Mouse (Mus musculus): ENCODE results near the gene Krtap28-13. TPM values are rescaled to one million over a fixed set of nuclear protein-coding genes. Genes with fewer than 3 reads are reported as not detected.

Krtap28-13 gene
- not detected in 2 replicates for polyA plus RNA-seq (2016; fragmentation: Nextera tagmentation; extraction: Ambion mirVana)

GRCm38 (mm10) chr1:83060643-83061042, at the start of gene Krtap28-13:
Gene Krtap28-13 (plus strand): TSS chr1:83060930.
- Histone ChIP-seq H3K9me3 (no peaks in the 10 kb centered on the region), H3K36me3 (replicated peaks) (no peaks in the 10 kb centered on the region), H3K27ac (no peak within 1 kb of the TSS), H3K4me3 (replicated peaks) (no peak within 1 kb of the TSS), H3K9ac (no peak within 1 kb of the TSS), H3K4me2 (no peak within 1 kb of the TSS), H3K27me3 (no peaks in the 10 kb centered on the region), H3K4me1 (no peaks in the 10 kb centered on the region)
- WGBS = 96% methylated on average over 4 of the region's 4 CpGs
- ATAC-seq (ENCODE audit: low FRiP score) = no peak

- Histone ChIP-seq H3K4me2 (no peak overlapping the region), H3K27ac (no peak overlapping the region), H3K27me3 (no peaks in the 10 kb centered on the region), H3K4me1 (no peaks in the 10 kb centered on the region), H3K9me3 (no peaks in the 10 kb centered on the region), H3K9ac (no peak overlapping the region), H3K36me3 (replicated peaks) (no peaks in the 10 kb centered on the region), H3K4me3 (replicated peaks) (no peak overlapping the region)
- WGBS = 95% methylated on average over 3 of the region's 3 CpGs
- no peak for ATAC-seq (ENCODE audit: low FRiP score)
These were observed 46.3 kb upstream of the Krtap28-13 start for GRCm38 (mm10) chr1:83014477-83014876.

- no peak overlapping the region for H3K27ac ChIP-seq
- 92% methylated on average over 10 of the region's 10 CpGs for WGBS
- ATAC-seq (ENCODE audit: low FRiP score) = no peak
These were observed 45.3 kb upstream of the Krtap28-13 start for GRCm38 (mm10) chr1:83015329-83015879.

GRCm38 (mm10) chr1:83016556-83016955, 44.2 kb upstream of the Krtap28-13 start:
- WGBS = 69% methylated on average over 1 of the region's 1 CpGs
- no peak for ATAC-seq (ENCODE audit: low FRiP score)
- no peaks in the 10 kb centered on the region for H3K9me3 ChIP-seq

More at GRCm38 (mm10) chr1:83015329-83015879, 45.3 kb upstream of the Krtap28-13 start:
- H3K4me3 ChIP-seq (replicated peaks) = no peak overlapping the region
- H3K36me3 ChIP-seq (replicated peaks) = no peaks in the 10 kb centered on the region
- H3K4me1 ChIP-seq = no peaks in the 10 kb centered on the region
- H3K9me3 ChIP-seq = no peaks in the 10 kb centered on the region
- no peak overlapping the region for H3K4me2 ChIP-seq
- no peak overlapping the region for H3K9ac ChIP-seq
- H3K27me3 ChIP-seq = no peaks in the 10 kb centered on the region

GRCm38 (mm10) chr1:83031950-83032349, 28.8 kb upstream of the Krtap28-13 start:
- no peak for ATAC-seq (ENCODE audit: low FRiP score)
- WGBS = 49% methylated on average over 1 of the region's 1 CpGs
- H3K27me3 ChIP-seq = no peaks in the 10 kb centered on the region
- H3K27ac ChIP-seq = no peak overlapping the region
- no peak overlapping the region for H3K4me3 ChIP-seq (replicated peaks)
- no peaks in the 10 kb centered on the region for H3K4me1 ChIP-seq
- no peaks in the 10 kb centered on the region for H3K9me3 ChIP-seq
- H3K9ac ChIP-seq = no peak overlapping the region
- H3K4me2 ChIP-seq = no peak overlapping the region
- H3K36me3 ChIP-seq (replicated peaks) = no peaks in the 10 kb centered on the region

More at GRCm38 (mm10) chr1:83016556-83016955, 44.2 kb upstream of the Krtap28-13 start:
- no peak overlapping the region for H3K27ac ChIP-seq
- no peak overlapping the region for H3K9ac ChIP-seq
- H3K36me3 ChIP-seq (replicated peaks) = no peaks in the 10 kb centered on the region
- H3K27me3 ChIP-seq = no peaks in the 10 kb centered on the region
- H3K4me2 ChIP-seq = no peak overlapping the region
- no peaks in the 10 kb centered on the region for H3K4me1 ChIP-seq
- H3K4me3 ChIP-seq (replicated peaks) = no peak overlapping the region

- Histone ChIP-seq H3K36me3 (replicated peaks) (no peaks in the 10 kb centered on the region), H3K4me1 (no peaks in the 10 kb centered on the region), H3K4me2 (no peak overlapping the region), H3K27me3 (no peaks in the 10 kb centered on the region), H3K9ac (no peak overlapping the region), H3K27ac (no peak overlapping the region), H3K9me3 (no peaks in the 10 kb centered on the region), H3K4me3 (replicated peaks) (no peak overlapping the region)
- no peak for ATAC-seq (ENCODE audit: low FRiP score)
- WGBS = 93% methylated on average over 6 of the region's 6 CpGs
These were observed 28.2 kb upstream of the Krtap28-13 start for GRCm38 (mm10) chr1:83032508-83032907.

- no peak overlapping the region for H3K4me2 ChIP-seq
- peaks cover 5% of the 10 kb centered on the region; the same call in 1 of the 2 replicates for H3K4me1 ChIP-seq
- no peak overlapping the region for H3K9ac ChIP-seq
- ATAC-seq (ENCODE audit: low FRiP score) = no peak
- H3K27ac ChIP-seq = no peak overlapping the region
- H3K9me3 ChIP-seq = no peaks in the 10 kb centered on the region
- H3K4me3 ChIP-seq (replicated peaks) = no peak overlapping the region
- no peaks in the 10 kb centered on the region for H3K27me3 ChIP-seq
- no peaks in the 10 kb centered on the region for H3K36me3 ChIP-seq (replicated peaks)
- 68% methylated on average over 5 of the region's 5 CpGs for WGBS
These were observed 26.2 kb upstream of the Krtap28-13 start for GRCm38 (mm10) chr1:83034509-83034908.

GRCm38 (mm10) chr1:83036892-83037667, 23.6 kb upstream of the Krtap28-13 start:
- WGBS = 63% methylated on average over 11 of the region's 11 CpGs
- Histone ChIP-seq H3K27me3 (no peaks in the 10 kb centered on the region), H3K4me2 (no peak overlapping the region)

GRCm38 (mm10) chr1:83038109-83038672, 22.5 kb upstream of the Krtap28-13 start, which contains the start of gene Slc19a3:
Gene Slc19a3 (minus strand): TSS chr1:83038448.
- peak within 1 kb of the TSS; percentile 42 for H3K9ac ChIP-seq
- no peak within 1 kb of the TSS for H3K27ac ChIP-seq
- H3K4me3 ChIP-seq (replicated peaks) = peak within 1 kb of the TSS; percentile 45
- no peaks in the 10 kb centered on the region for H3K36me3 ChIP-seq (replicated peaks)
- peak; percentile 90 for ATAC-seq (ENCODE audit: low FRiP score)
- WGBS = under 1% methylated on average over 25 of the region's 25 CpGs
- H3K27me3 ChIP-seq = 0 out of 2 replicates have a peak, but pooled peaks cover 3% of the 10 kb centered on the region
- peaks cover 5% of the 10 kb centered on the region; the same call in 1 of the 2 replicates for H3K4me1 ChIP-seq
- H3K9me3 ChIP-seq = no peaks in the 10 kb centered on the region
- peak within 1 kb of the TSS; percentile 64 for H3K4me2 ChIP-seq

More at GRCm38 (mm10) chr1:83036892-83037667, 23.6 kb upstream of the Krtap28-13 start:
- H3K4me3 ChIP-seq (replicated peaks) = no peak overlapping the region
- ATAC-seq (ENCODE audit: low FRiP score) = no peak
- no peaks in the 10 kb centered on the region for H3K9me3 ChIP-seq
- peaks cover 5% of the 10 kb centered on the region; the same call in 1 of the 2 replicates for H3K4me1 ChIP-seq
- no peak overlapping the region for H3K27ac ChIP-seq
- no peak overlapping the region for H3K9ac ChIP-seq
- H3K36me3 ChIP-seq (replicated peaks) = no peaks in the 10 kb centered on the region

- Histone ChIP-seq H3K4me1 (peaks cover 5% of the 10 kb centered on the region; the same call in 1 of the 2 replicates), H3K9ac (no peak overlapping the region), H3K4me2 (no peak overlapping the region), H3K27ac (no peak overlapping the region), H3K36me3 (replicated peaks) (no peaks in the 10 kb centered on the region), H3K27me3 (0 out of 2 replicates have a peak, but pooled peaks cover 3% of the 10 kb centered on the region), H3K4me3 (replicated peaks) (no peak overlapping the region), H3K9me3 (no peaks in the 10 kb centered on the region)
- 78% methylated on average over 4 of the region's 4 CpGs for WGBS
- ATAC-seq (ENCODE audit: low FRiP score) = no peak
These were observed 21.6 kb upstream of the Krtap28-13 start for GRCm38 (mm10) chr1:83039080-83039479.

- no peak within 1 kb of the TSS for H3K4me2 ChIP-seq
- H3K9ac ChIP-seq = no peak within 1 kb of the TSS
- 0 out of 2 replicates have a peak, but pooled peaks cover 3% of the 10 kb centered on the region for H3K27me3 ChIP-seq
- 87% methylated on average over 2 of the region's 2 CpGs for WGBS
- H3K27ac ChIP-seq = no peak within 1 kb of the TSS
- H3K4me1 ChIP-seq = peaks cover 5% of the 10 kb centered on the region; the same call in 1 of the 2 replicates
- H3K9me3 ChIP-seq = no peaks in the 10 kb centered on the region
- H3K4me3 ChIP-seq (replicated peaks) = no peak within 1 kb of the TSS
- ATAC-seq (ENCODE audit: low FRiP score) = no peak
- H3K36me3 ChIP-seq (replicated peaks) = no peaks in the 10 kb centered on the region
These were observed 18.4 kb upstream of the Krtap28-13 start, which contains the start of gene Krtap28-10 for GRCm38 (mm10) chr1:83042380-83042779. Gene Krtap28-10 (minus strand): TSS chr1:83042480.

GRCm38 (mm10) chr1:83044882-83045427, 15.8 kb upstream of the Krtap28-13 start, which contains the start of gene Gm47969:
Gene Gm47969 (plus strand): TSS chr1:83044932.
- Histone ChIP-seq H3K9ac (no peak within 1 kb of the TSS), H3K4me3 (replicated peaks) (no peak within 1 kb of the TSS), H3K4me1 (no peaks in the 10 kb centered on the region), H3K27me3 (0 out of 2 replicates have a peak, but pooled peaks cover 3% of the 10 kb centered on the region), H3K36me3 (replicated peaks) (no peaks in the 10 kb centered on the region), H3K27ac (no peak within 1 kb of the TSS), H3K9me3 (no peaks in the 10 kb centered on the region), H3K4me2 (no peak within 1 kb of the TSS)
- 96% methylated on average over 5 of the region's 5 CpGs for WGBS
- no peak for ATAC-seq (ENCODE audit: low FRiP score)

Measured in forebrain, embryonic 12.5 days (tissue).